Mouse (Mus musculus) embryo, embryonic 11.5 days (tissue): ENCODE measurements around the gene Ripply3.
"Not testable (repeated sequence)": the region's sequence is repeated elsewhere in the genome, so short reads cannot be mapped to it uniquely, and the experiment has no call there.

Experiments used
- DNase-seq: peaks from one replicate; pipeline ENCODE4 v3.0.0-alpha.2; 2012; ENCODE audit warnings: low read depth, low spot score

Gene Ripply3

DNA sequence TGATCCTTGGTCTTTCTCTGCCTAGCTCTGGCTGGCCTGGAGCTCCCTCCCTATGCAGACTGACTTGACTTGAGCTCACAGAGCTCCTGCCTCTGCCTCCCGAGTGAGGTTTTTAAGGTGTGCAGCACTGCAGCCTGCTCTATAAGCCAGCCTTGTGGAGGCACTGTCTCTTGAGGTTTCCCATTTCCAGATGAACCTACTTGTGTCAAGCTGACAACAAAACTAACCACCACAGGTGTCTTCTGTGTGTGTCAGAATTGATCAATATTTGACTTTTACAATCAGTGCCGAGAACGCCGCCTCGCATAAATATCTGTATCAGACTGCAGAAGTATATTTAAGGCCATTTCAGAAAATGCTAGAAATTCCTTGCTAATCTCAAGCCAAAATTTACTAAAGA, 13.6 kb upstream of the Ripply3 start:
- no peak for DNase-seq

DNA sequence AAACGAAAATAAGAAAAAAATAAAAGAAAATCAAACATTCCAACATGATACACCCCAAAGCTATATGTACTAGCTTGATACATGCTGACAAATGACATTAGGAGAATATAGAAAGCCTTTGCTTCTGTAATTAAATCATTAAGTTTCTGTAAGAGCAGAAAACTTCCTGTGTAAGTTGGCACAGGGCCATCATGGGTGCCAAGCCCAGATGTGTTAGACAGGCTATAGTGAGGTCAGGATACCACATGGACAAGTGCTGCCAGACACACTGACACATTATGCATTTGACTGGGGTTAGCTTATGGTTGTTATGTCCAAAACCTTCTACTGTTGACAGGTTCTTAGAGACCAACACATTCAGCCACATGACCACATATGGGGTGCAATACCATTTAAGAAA, 13.0 kb upstream of the Ripply3 start:
- DNase-seq = no peak

DNA sequence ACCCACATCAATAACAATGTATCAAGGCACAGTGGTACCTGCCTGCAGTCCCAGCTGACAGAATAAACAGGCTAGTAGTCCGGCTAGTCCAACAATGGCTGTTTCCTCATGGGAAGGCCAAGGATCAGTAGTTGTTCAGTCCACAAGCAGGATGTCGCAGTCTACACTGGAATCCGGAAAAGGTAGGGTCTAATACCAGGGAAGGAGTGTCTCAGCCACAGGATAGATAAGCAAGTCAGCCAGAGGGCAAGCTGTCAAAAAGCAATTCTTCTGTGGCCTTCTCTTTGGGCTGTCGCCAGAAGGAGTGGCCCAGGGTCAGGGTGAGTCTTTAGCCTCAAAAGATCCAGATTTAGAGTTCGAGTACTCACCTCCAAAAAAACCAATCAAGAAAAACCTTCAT, 10.5 kb upstream of the Ripply3 start:
- no peak for DNase-seq

DNA sequence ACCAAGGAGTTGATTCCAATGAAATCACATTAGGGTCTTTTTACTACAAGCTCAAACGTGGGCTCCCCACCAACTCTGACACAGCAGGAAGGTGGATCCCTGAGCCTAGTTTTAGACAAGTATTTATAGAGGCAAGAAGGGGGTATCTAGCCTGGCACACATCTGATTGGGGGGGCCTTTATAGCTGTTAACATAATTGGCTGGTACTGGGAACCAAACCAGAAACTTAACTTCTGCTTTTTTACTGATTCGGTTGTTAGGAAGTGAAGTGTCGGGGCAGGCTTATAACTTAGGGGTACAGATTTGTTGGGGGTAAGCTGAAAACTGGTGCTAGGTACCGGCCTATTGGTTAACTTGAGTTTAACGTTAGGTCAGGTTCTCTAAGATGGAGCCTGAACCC, 8.0 kb upstream of the Ripply3 start:
- no peak for DNase-seq

DNA sequence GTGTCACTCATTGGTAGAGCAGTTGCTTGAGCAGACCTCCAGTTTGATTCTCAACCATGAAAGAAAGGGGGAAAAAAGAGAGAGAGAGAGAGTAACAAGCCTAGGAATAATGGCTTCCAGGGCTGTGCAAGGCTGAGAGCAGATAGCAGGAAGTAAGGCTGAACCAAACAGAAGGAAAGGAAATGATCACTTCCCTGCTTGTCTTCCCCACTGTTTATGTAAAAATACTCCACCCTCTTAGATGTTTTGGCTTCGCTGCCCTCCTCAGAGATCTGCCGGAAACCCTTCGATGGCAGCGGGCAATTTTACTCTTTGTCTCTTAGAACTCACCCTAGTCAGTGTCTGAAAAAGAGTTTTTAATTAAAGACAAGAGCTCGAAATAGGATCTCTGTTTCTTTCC, 4.5 kb upstream of the Ripply3 start:
- DNase-seq = no peak

DNA sequence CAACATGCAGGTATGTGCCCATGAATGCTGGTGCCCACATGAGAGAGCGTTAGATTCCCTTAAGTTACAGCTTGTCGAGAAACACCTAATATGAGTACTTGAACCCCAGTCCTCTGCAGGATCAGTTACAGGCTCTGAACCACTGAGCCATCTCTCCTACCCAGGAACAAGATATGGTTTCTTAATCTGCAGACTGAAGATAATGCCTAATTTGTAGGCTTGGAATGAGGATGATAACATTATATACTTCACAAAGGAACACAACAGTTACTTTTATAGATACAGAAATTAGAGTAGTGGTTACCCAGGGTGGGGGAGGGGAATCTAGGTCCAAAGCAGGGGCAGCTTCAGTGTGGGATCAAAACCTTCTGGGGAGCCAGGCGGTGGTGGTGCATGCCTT, 2.2 kb upstream of the Ripply3 start:
- DNase-seq = no peak

DNA sequence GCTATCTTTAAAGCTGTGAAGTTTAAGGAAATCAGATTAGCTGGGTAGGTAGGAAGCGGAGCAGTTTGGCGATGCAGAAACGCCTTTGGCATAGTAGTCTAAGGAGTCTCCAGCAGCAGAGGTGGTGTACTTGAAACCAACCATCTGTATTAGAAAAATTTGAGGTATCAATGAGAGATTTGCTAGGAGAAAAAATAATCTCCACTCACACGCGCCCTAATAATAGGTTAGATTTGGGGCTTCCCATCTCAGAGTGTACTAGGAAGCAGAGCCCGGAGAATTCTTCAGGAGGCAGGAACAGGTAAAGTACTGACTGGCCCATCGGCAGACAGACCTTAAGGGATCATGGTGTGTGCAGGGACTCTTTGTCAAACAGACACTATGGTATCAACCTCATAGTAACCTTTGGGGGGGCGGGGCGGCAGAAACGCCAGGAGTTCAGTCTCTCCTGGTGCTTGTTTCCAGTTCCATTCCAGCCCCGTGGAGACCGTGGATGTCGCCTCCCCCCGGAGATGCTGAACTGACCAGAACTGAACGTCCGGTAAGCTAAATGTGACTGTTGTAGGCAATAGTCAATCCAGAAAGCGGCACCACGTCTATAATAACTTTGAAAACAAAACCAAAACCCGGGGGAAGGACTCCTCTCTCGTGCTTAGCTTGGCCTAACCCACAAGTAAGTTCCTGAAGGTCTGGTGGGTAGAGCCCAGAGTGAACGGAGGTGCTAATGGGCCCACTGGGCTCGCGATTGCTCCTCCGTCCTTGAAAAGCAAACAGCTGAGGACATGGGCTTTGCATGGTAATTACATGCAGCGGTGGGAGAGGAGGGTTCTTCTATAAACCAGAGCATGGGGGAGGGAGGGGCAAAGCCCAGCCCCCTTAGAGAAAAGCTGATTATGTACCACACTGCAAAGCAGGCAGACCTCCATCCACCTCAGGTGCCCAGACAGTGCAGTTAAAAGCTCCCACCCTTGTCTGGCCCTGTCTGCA, 954 bp downstream of the Ripply3 start:
- DNase-seq = no peak

DNA sequence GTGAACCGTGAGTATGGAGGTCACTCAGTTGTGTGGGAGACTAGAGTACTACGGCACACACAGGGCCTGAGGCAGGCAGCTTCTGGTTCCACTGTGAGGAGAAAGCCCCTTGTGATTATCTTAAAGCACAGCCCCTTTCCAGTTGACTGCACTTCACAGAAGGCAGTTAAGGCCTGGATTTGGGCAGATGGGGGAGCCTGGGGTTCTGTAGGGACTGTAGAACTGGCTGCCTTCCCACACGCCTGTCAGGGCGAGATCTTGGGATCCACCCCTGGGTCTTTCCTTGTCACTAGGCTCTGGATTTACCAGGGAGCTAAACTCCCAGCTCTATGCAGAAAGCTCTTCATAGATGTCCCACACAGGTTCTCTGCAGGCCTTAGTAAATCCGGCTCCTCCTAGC, 2.2 kb downstream of the Ripply3 start:
- no peak for DNase-seq

DNA sequence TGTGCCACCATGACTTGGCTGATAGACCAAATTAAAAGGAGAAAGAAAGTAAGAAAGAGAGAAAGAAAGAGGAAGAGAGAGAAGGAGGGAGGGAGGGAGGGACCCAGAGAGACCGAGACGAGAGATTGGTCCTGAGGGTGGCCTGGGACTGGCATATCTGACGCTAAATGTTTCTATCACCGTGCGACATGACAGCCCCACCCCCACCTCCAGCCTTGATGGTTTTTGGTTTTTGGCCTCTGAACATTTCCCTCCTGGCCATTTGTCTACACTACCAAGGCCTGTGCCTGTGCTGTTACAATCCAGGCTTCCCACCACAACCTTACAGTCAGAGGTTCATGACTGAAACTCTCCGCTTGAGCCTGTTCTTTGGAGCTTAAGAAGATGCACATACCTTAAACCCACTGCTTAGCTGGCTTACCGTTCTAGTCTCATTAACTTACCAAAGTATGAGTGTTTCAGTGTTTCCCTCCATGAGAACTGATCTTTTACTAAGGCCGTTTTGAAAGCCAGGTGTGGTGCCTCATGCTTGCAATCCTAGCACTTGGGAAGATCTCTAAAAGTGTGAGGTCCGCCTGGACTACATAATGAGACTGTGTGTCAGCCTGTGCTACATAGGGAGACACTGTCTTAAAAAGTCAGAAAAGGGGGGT, 3.1 kb downstream of the Ripply3 start:
- DNase-seq = no peak

DNA sequence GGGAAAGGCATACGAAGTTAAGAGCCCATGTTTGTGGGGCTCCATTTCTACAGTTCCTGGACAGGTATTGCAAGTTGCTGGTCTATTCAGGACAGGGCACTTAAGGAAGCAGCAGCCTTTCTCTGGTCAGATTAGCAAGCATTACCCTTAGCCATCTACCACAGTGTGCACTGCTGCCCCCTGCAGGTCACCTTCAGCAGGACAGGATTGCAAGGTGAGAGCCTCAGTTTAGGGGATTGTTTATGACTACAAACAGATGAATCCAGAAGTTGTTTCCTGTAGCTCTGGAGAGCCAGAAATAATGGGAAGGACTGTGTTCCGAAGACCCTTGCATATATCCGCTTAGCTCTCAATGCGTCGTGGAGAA, 3.6 kb downstream of the Ripply3 start:
- DNase-seq = no peak

DNA sequence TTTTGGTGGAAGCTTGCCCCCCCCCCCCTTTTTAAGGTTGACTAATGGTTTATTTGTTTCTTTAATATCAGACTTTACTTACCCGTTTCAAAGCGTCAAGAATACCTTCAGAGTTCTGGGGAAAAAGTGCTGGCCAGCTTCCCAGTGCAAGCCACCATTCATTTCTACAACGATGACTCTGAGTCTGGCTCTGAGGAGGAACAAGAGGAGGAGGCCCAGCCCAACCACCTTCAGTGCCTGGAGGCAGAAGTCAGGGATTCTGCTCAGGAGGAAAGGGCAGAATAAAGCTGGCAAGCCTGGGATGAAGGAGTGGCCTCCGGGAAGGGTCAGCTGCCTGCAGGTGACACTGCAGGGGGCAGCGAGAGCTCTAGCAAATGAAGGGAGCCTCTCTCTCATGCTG, 7.4 kb downstream of the Ripply3 start:
- DNase-seq = no peak

DNA sequence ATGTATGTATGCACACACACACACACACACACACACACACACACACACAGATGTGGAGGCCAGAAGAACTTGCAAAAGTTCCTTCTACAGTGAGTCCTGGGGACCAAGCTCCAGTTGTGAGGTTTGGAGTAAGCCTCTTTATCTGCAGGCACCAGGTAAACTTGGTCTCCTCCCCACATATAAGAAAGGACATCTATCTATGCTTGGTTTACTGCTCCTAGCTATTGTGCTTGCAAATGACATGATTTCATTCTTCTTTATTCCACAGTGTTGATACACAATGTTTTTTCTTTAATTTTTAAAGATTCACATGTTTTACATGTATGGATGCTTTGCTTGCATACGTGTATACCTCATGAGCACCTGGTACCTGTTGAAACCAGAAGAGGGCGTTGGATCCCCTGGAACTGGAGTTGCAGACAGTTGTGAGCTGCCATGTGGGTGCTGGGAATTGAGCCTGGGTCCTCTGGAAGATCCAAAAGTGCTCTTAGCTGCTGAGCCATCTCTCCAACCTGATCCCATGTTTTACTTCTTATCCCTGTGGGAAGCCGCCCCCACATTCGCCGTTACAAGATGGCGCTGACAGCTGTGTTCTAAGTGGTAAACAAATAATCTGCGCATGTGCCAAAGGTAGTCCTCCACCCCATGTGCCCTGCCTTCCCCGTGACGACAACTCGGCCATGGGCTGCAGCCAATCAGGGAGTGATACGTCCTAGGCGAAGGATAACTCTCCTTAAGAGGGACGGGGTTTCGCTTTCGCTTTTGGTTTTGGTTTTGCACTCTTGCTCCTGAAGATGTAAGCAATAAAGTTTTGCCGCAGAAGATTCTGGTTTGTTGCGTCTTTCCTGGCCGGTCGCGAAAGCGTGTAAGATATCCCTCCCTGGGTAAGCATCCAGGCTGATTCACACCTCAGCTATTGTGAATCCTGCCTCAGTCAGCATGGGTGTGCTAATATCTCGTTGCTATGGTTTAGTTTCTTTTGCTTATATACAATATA, 11.2 kb downstream of the Ripply3 start:
- DNase-seq = not testable (repeated sequence)

DNA sequence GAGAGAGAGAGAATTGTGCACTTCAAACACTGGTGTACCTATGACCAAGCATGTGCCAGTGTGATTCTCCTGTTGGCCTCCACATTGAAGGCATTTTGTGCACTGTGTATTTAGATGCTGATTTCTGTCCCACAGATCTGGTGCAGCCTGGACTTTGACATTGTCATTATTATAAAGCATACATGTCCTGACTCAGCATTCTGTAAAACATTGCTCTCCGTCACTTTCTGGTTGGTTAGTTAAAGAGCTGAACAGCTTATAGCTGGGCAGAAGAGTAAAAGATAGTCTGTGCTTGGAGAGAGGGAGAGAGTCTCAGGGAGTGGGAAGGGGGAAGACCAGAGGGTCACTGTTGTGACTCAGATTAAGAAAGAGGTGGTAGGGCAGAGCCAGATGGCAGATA, 17.5 kb downstream of the Ripply3 start:
- no peak for DNase-seq

DNA sequence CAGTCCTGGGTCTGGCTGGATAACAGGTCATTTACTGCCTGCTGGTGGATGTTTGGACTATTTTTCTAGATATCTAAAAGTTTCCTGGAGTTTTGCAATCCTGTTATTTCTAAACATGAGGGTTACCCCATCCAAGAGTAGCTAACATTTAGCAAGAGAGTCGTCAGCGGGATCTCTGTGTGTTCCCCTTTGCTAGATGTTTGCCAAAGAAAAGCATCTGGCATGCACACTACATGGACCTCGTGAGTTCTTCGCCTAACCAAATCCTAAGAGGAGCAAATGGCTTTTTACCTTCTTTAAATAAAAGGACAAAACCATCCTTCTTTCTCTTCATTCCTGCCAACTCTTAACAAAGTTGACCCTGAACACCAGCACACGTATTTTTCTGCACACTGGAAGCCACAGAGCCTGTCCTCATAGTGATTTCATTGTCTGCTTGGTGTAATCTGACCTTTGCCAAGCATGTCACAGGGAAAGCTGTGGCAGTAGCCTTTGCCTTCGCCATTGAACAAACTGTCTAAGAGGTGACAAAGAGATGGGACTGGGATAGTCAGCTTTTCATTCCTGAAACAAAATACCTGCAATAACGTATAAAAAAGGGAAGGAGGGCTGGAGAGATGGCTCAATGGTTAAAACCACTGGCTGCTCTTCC, 19.0 kb downstream of the Ripply3 start:
- DNase-seq = no peak

DNA sequence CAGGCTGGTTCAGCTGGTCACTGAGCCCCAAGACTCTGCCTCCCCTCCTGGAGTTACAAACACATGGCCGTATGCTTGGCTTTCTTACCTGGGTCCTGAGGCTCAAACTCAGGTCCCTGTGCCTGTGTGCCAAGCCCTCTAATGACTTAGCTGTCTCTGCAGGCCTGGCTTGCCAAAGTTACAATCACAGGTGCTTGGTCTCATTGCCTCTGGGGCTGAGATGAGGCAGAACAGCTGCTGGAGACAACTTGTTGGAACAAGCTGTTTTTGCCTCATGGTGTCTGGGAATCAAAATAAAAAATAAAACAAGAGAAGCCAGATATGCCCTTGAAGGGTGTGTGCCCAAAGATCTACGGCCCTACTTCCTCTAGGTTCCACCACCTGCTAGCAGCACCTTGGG, 20.6 kb downstream of the Ripply3 start:
- no peak for DNase-seq

DNA sequence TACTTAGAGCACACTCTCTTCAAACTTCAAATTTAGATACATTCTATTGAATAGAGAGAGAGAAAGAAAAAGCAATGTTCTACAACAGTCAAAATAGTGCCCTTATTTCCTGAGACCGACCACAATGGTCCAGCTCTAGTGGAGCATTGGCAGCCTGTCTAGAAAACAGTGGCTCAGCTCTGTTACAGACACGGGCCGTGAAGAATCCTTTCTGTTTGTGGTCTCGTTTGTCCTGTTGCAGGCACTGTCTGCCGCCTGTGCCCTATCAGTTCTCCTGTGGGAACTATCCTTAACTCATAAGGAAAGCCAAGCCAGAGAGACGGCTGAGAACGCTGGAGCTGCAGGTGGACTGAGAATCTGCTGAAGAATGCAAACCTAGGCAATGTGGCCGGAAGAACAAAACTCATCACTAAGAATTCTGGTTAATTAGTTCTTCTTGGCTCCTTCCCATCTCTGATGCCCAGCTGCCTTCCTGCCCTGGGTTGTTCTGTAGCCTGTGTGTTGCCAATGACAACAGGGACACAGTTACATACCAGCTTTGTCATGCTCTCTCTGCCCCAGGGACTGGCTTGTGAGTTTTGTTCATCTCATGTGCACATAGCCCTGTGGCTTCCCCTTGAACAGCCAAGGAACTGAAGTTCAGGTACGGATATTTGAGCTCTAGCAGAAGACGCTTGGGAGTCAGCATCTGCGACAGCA, 21.5 kb downstream of the Ripply3 start:
- DNase-seq = no peak

DNA sequence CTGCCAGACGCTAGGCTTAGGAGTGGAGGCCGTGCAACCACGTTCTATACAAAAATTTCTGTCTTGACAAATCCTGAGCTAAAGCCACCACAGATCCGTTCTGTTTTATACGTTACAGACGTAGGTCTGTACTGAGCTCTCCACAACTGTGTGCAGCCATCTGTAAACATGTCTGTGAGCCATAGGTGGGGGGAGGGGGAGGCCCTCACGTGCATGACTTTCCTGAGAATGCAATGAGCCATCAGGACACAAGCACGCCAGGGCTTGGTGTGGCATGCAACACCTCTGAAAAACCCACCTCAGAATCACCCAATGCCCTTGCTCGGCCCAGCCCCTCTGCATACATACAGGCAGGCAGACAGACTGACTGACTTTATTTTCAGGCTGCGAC, 22.1 kb downstream of the Ripply3 start:
- no peak for DNase-seq

DNA sequence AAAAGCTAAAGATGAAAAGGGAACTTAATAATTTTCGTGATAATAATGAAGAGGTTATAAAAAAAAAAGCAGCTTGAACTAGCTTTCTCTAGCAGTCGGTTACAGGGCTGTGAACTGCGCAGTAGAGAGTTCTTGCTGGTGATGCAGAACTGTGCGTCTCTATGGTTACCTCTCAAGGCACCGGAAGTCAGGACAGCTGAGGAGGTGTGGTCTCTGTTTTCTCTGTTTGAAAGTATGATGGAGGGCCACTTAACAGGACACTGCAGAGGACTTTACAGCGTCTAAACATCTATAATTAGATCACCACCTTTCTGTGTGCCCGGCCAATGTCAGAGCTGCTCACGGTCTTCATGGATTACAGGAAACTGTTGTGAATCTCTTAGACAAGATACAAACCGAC, 26.2 kb downstream of the Ripply3 start:
- no peak for DNase-seq

DNA sequence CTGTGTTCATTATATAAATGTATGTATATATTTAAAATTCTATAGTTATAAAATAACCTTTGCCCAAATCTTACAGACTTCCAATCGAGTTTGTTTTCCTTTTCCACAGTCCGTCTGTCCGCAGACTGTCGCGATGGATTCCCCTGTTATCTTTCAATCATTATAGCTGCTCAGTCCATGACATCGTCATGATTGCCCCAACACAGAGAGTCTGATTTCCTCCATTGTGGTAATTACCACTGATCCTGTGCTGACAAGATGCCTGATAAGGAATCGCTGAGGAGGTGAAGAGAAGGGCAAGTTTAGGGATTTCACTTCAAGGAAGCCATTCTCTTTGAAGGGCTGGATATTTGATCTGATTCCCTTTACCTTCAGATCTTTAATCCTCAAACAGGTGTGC, 27.8 kb downstream of the Ripply3 start:
- DNase-seq = no peak

DNA sequence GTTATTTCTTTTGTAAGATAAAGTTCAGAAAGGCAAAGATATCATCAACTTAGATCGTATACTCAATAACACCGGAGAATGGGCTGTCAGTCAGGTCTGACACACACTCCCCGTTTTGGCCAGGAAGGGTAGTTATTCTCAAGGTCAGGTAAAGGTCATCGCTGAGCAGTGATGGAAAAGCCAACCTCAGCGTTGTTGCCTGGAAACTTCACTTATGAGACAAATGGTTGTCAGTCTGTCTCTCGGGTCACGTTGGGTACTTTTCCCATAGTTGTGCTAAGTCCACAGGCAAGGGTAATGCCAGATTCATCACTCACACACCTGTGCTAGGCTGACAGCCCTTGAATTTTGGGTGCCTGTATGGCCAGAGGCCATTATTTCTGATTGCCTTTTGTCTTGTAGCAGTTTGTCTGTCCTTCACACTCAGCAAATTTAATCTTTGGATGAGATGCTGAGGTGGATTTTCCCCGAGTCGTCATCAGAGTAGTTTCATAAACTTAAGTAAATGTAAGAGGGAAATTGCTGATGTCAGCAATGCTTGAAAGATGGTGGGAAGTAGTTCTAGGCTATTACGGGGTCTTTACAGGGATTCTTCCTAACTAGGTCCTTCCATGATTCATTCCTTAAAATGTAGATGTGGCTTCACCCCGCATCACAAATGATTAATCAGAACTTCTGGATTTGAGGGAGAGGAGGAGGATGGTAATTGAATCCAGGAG, 28.7 kb downstream of the Ripply3 start:
- no peak for DNase-seq
